Mouse (Mus musculus) spleen, adult 2 months (tissue): ENCODE measurements at regions not wholly inside any gene's neighbourhood (a gene's known extent, or its start where the extent isn't known, plus 50 kb on each side); places are given as distances from the start of the nearest gene placed in this dataset.

Experiments used
- DNase-seq, 2 experiments: peaks; one replicate each; pipeline versions ENCODE4 v3.0.0 to v3.0.0-alpha.2; 2012 to 2021; ENCODE audit warnings: low spot score in 2 of 2, low read depth in 1 of 2
- H3K27ac ChIP-seq: fragments of 200-500 bp; 2 replicates; pipeline ENCODE4 v1.5.1; 2012; ENCODE audit warnings: low read length, inconsistent platforms; ENCODE audit not compliant: insufficient read depth
- H3K27me3 ChIP-seq: fragments of 200-500 bp; 2 replicates; pipeline ENCODE4 v1.6.1; 2012; ENCODE audit warnings: mild to moderate bottlenecking, moderate library complexity, low read length, inconsistent platforms; ENCODE audit not compliant: control insufficient read depth, insufficient read depth
- H3K36me3 ChIP-seq: fragments of 200-500 bp; 2 replicates; pipeline ENCODE4 v1.6.1; 2012; ENCODE audit warnings: mild to moderate bottlenecking, low read length, inconsistent platforms; ENCODE audit not compliant: control insufficient read depth, insufficient read depth
- H3K4me1 ChIP-seq: fragments of 200-500 bp; 2 replicates; pipeline ENCODE4 v1.6.1; 2011; ENCODE audit warnings: inconsistent platforms; ENCODE audit not compliant: control insufficient read depth, insufficient read depth, insufficient read length
- H3K4me3 ChIP-seq: fragments of 200-500 bp; 2 replicates; pipeline ENCODE4 v1.5.1; 2011; ENCODE audit warnings: mild to moderate bottlenecking, inconsistent platforms; ENCODE audit not compliant: insufficient read depth, insufficient read length; ENCODE audit errors: extremely low read depth
- CTCF ChIP-seq: fragments of 200-500 bp; IDR thresholded peaks from 2 replicates; pipeline ENCODE4 v1.5.1; 2011; ENCODE audit warnings: mild to moderate bottlenecking, inconsistent platforms; ENCODE audit not compliant: insufficient read depth, insufficient read length, insufficient replicate concordance; ENCODE audit errors: extremely low read depth
- POLR2A ChIP-seq: fragments of 200-500 bp; IDR thresholded peaks from 2 replicates; pipeline ENCODE4 v1.6.1; 2011; ENCODE audit warnings: low read depth, low read length, inconsistent platforms
- WGBS: fragments of 180-500 bp; shearing (Covaris S2); methylation state at CpG from one replicate; pipeline ENCODE4 v1.1.7; 2018; 5-methylcytosine and 5-hydroxymethylcytosine counted together

DNA sequence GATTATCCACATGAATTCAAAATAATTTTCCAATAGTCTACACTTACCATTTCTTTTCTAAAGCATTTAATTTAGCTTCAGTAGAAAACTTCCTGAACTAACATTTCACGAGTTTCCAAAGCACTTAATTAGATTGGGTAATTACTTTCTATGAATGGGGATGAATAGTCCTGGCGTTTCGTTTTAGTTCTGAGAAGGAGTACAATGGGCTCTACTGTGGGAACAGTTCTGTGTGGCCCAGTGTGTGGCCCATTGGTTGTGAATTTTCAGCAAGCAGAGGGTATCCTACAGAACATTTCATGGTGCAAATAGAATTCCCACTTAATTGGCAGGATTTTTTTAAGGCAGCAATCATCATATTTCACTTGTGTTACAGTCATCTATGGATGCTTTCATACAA is 95.5 kb downstream of the 1700017N19Rik start:
- 89% methylated on average over 3 of the region's 3 CpGs for WGBS
- Histone ChIP-seq H3K36me3 (no peaks in the 10 kb centered on the region), H3K4me1 (no peaks in the 10 kb centered on the region), H3K27ac (no peak overlapping the region), H3K27me3 (no peaks in the 10 kb centered on the region), H3K4me3 (no peak overlapping the region)
- TF ChIP-seq CTCF (no peak), POLR2A (no peak)
- no peak for DNase-seq

DNA sequence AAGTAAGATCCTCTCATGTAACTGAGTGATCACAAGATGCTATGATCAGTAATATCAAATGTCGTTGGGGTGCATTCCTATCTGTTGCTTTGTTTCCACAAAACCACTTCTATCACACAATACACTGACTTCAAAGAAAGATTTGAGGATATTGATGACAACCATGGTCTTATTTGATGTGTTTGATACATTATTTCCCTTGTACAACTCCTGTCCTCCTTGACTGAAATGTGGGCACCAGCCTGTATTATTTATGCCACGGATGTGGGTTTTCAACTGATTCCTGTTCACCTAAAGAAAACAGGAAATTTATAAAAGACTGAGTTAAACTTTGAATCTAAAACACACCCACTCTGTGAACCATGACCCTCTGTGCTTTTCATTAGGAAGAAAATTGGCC is 105.7 kb downstream of the 1700017N19Rik start:
- Histone ChIP-seq H3K27me3 (no peaks in the 10 kb centered on the region), H3K4me3 (no peak overlapping the region), H3K4me1 (no peaks in the 10 kb centered on the region), H3K27ac (no peak overlapping the region), H3K36me3 (no peaks in the 10 kb centered on the region)
- TF ChIP-seq POLR2A: no peak
- no peak for TF ChIP-seq CTCF
- DNase-seq: no peak
- 12% methylated on average over 2 of the region's 2 CpGs for WGBS

DNA sequence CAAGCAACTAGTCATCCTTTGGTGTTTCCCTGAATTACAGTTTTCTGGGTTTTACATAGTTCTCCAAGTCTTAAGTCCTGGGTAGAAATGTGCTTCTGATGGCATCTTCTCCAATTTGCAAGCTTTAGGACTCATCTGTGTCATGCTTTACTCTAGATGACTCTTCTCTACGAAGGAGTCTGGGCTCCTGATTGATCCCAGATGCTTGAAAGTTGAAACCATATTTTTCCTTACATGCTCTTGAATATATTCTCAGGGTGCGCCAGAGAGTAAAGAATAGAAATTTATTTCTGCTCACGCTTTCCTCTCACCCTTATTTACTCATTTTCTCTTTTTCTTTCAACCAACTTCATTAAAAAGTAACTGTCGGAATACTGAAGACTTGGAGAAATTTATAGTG is 108.9 kb downstream of the 1700017N19Rik start:
- Histone ChIP-seq H3K27me3 (no peaks in the 10 kb centered on the region), H3K4me3 (no peak overlapping the region), H3K36me3 (no peaks in the 10 kb centered on the region), H3K27ac (no peak overlapping the region), H3K4me1 (no peaks in the 10 kb centered on the region)
- DNase-seq: no peak
- no peak for TF ChIP-seq CTCF
- TF ChIP-seq POLR2A: no peak
- WGBS: 94% methylated on average over 4 of the region's 4 CpGs

DNA sequence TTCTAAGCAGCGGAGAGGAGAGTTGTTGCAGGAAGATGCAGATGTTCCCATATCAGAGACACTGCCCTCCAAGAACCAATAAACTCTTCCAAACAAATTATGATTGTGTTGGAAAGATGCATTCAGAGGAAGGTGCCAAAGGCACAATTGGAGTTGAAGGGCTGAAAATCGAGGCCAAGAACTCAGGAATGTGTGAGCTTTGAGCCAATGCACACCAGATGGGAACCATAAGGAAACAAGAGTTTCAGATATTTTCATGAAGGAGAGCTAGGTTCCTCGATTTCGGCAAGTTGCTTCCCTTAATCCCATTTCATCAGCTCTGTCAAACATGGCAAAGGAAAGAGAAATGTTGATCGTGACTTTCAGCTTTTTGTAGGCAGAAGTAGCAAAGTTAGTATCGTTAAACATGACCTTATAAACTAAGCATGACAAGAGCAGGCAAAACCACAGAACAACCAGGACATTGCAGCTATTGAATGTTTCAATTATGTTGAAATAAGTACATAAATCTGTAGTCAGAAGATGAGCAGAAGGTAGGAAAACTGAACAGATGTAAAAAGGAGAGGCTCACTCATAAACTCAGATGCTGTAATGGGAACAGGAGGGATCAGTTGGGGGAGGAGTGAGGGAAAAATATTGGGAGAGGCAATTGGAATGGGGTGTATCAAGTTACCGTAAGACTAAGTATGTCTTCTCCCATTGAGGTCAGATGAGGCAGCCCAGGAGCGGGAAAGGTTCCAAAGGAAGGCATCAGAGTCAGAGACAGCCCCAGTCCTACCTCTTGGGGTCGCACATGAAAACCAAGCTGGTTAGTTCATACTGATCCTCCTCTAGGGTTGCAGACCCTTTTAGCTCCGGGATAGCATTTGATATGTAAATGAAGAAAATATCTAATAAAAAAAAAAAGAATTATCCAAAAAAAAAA is 110.3 kb downstream of the 1700017N19Rik start:
- no peaks in the 10 kb centered on the region for H3K4me1 ChIP-seq
- H3K27me3 ChIP-seq: no peaks in the 10 kb centered on the region
- WGBS: 78% methylated on average over 10 of the region's 10 CpGs

DNA sequence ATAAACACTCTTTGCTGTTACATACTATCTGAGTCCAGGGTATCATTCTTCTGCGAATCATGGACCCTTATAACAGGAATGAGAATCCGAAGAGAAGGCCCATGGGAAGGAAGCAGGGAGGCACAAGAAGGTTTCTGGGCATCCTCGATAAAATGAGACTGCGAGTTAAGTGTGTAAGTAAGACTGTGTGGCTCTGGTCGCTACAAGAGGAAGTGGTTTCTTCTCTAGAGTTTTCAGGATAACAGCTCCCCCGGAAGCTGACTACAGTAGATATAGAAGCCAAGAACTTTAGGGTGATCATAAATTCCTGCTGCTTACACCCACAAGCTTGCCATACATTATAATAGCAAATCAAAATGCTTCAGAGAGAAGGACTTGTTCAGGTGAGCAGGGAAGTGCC is 111.7 kb downstream of the 1700017N19Rik start:
- no peaks in the 10 kb centered on the region for H3K36me3 ChIP-seq
- H3K27me3 ChIP-seq: no peaks in the 10 kb centered on the region
- WGBS: 7% methylated on average over 6 of the region's 6 CpGs
- TF ChIP-seq CTCF: no peak
- TF ChIP-seq POLR2A: no peak
- DNase-seq: no peak
- no peak overlapping the region for H3K27ac ChIP-seq
- no peaks in the 10 kb centered on the region for H3K4me1 ChIP-seq
- H3K4me3 ChIP-seq: no peak overlapping the region

More for the DNA sequence above, 110.3 kb downstream of the 1700017N19Rik start:
- H3K4me3 ChIP-seq: no peak overlapping the region
- DNase-seq: no peak
- H3K27ac ChIP-seq: no peak overlapping the region
- no peak for TF ChIP-seq CTCF
- no peak for TF ChIP-seq POLR2A
- H3K36me3 ChIP-seq: no peaks in the 10 kb centered on the region

DNA sequence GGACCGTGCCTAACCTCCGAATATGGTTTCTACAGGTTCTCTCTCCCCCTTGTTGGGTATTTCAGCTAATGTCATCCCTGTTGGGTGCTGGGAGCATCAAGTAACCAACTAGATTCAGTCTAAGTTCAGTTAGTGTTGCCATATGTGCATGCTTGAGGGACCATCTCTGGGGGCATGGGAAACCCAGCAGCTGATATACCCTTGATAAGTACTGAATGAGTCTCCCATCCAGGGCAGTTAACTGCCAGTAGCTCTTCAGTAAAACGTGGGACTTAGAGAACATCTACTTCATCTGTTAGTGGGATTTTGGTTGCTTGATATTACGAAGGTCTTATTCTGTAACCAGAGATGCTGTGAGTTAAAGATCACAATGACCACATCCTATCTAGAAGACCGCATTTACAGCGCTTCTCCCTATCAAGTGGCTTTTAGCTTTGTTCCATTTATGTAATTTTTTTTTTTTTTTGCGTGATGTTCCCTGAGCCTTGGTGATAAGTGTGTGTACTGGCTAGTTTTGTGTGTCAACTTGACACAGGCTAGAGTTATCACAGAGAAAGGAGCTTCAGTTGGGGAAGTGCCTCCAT is 125.9 kb downstream of the 1700017N19Rik start:
- no peak for TF ChIP-seq CTCF
- TF ChIP-seq POLR2A: no peak
- H3K4me3 ChIP-seq: no peak overlapping the region
- H3K27me3 ChIP-seq: no peaks in the 10 kb centered on the region
- no peaks in the 10 kb centered on the region for H3K36me3 ChIP-seq
- H3K27ac ChIP-seq: no peak overlapping the region
- H3K4me1 ChIP-seq: no peaks in the 10 kb centered on the region
- DNase-seq: no peak
- 76% methylated on average over 7 of the region's 7 CpGs for WGBS

DNA sequence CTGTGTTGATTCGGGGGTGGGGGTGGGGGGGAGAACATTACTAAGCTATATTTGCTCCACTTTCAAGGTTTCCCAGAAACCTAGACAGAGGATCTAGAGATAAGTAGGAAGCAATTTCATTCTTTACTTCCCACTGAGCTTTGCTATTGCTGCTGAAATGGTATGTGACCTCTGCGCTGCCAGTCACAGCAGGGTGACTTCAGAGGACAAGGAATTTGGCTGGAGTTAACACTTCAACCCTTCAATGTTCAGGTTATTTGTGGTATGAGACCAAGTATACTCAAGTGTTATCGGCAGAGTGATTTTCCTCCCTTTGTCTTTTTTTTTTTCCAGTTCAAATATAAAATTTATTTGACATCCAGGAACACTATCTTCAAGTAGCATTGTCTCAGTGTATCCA is 128.3 kb downstream of the 1700017N19Rik start:
- TF ChIP-seq POLR2A (no peak), CTCF (no peak)
- H3K4me1 ChIP-seq: no peaks in the 10 kb centered on the region
- no peak for DNase-seq
- no peaks in the 10 kb centered on the region for H3K36me3 ChIP-seq
- WGBS: 72% methylated on average over 3 of the region's 3 CpGs
- no peaks in the 10 kb centered on the region for H3K27me3 ChIP-seq
- no peak overlapping the region for H3K4me3 ChIP-seq
- H3K27ac ChIP-seq: no peak overlapping the region
